Comparison of ENCODE assay signal across 20 mouse cellular contexts in genomic region chr9:68115151-68115690, GRCm38 (mm10).
"Had no signal": no experiment of that assay in that cellular context is flagged by ENCODE, and none has a peak within 500 bp of the region (broad histone marks: within the 10 kb centered on the region; RNA-seq: fewer than 3 reads in every experiment).

No protein-coding gene starts in this region.

- H3K27ac ChIP-seq: kidney, embryonic 15.5 days; left cerebral cortex, adult 2 months; limb, embryonic 12.5 days; limb, embryonic 15.5 days; liver, embryonic 14.5 days; macrophage; midbrain, embryonic 12.5 days; midbrain, embryonic 15.5 days; neural tube, embryonic 12.5 days; neural tube, embryonic 15.5 days; stomach, postnatal 0 days had no signal

- H3K4me2 ChIP-seq: kidney, embryonic 15.5 days; limb, embryonic 12.5 days; limb, embryonic 15.5 days; liver, embryonic 11.5 days; lung, embryonic 14.5 days; midbrain, embryonic 12.5 days; midbrain, embryonic 15.5 days; neural tube, embryonic 12.5 days; neural tube, embryonic 15.5 days had no signal

- H3K4me1 ChIP-seq: kidney, embryonic 15.5 days; limb, embryonic 12.5 days; midbrain, embryonic 12.5 days; midbrain, embryonic 15.5 days; neural tube, embryonic 12.5 days had no signal

- H3K9ac ChIP-seq: kidney, embryonic 15.5 days; limb, embryonic 12.5 days; limb, embryonic 15.5 days; liver, embryonic 14.5 days; liver, postnatal 0 days; lung, embryonic 14.5 days; midbrain, embryonic 12.5 days; midbrain, embryonic 15.5 days; neural tube, embryonic 12.5 days; neural tube, embryonic 15.5 days had no signal

- ATAC-seq: intestine, postnatal 0 days; liver, postnatal 0 days; lung, postnatal 0 days; midbrain, embryonic 15.5 days had no signal

- H3K36me3 ChIP-seq: kidney, embryonic 15.5 days; limb, embryonic 12.5 days; limb, embryonic 15.5 days; midbrain, embryonic 12.5 days; midbrain, embryonic 15.5 days; neural tube, embryonic 12.5 days; neural tube, embryonic 15.5 days had no signal

- H3K27me3 ChIP-seq: kidney, embryonic 15.5 days; limb, embryonic 12.5 days; limb, embryonic 15.5 days; midbrain, embryonic 12.5 days; midbrain, embryonic 15.5 days; neural tube, embryonic 12.5 days; neural tube, embryonic 15.5 days had no signal

- H3K9me3 ChIP-seq: kidney, embryonic 15.5 days; limb, embryonic 12.5 days; limb, embryonic 15.5 days; midbrain, embryonic 12.5 days; midbrain, embryonic 15.5 days; neural tube, embryonic 12.5 days; neural tube, embryonic 15.5 days had no signal

- DNase-seq: kidney, adult 8-10 months; kidney, postnatal 10 days; kidney, postnatal 36 days; liver, postnatal 0 days; lung, embryonic 14.5 days; thymus, postnatal 25 days had no signal

- H3K4me3 ChIP-seq: kidney, embryonic 15.5 days; left cerebral cortex, adult 2 months; limb, embryonic 12.5 days; limb, embryonic 15.5 days; midbrain, embryonic 12.5 days; midbrain, embryonic 15.5 days; neural tube, embryonic 12.5 days; neural tube, embryonic 15.5 days had no signal
